Mouse (Mus musculus) bone marrow, adult 2 months (tissue): ENCODE measurements at regions not wholly inside any gene's neighbourhood (a gene's known extent, or its start where the extent isn't known, plus 50 kb on each side); places are given as distances from the start of the nearest gene placed in this dataset.

ENCODE experiments used
- CTCF ChIP-seq: fragments of 200-500 bp; IDR thresholded peaks from 2 replicates; pipeline ENCODE4 v1.5.1; 2011; ENCODE audit warnings: low read length, control low read depth; ENCODE audit not compliant: control insufficient read depth, insufficient read depth
- POLR2A ChIP-seq: fragments of 200-500 bp; IDR thresholded peaks from 2 replicates; pipeline ENCODE4 v1.6.1; 2011; ENCODE audit warnings: low read depth, mild to moderate bottlenecking, control low read depth, low read length, borderline replicate concordance; ENCODE audit not compliant: control insufficient read depth

DNA sequence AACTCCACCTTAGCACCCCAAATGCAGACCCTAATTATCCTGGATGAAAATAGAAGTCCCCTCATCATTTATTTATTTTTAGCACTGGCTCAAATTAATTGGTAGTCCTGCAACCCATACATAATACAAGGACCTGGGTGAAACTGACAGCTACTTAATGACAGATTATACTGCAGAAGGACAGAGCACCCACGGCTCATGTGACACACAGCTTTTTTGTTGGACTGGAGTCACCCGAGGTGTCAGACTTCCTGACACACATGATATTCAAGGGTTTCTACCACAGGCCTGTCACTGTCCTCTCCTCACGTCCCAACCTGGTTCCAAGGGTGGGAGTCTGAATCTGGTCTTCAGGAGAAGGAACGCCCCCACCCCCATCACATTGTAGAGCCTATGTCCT, 156.5 kb downstream of the Kit start:
- TF ChIP-seq POLR2A (no peak), CTCF (no peak)
